Mouse (Mus musculus) kidney, embryonic 16.5 days (tissue): ENCODE results near the gene Aox2. TPM values are rescaled to one million over a fixed set of nuclear protein-coding genes. Genes with fewer than 3 reads are reported as not detected.
A peak's percentile ranks its signal among the peaks of the same experiment; 100 is the strongest.

Source experiments
- ATAC-seq: fragments of 200-750 bp; cut with Nextera tagmentation; 2 replicates; pipeline ENCODE4 v1.8.0; 2017; ENCODE audit warnings: moderate TSS enrichment; ENCODE audit not compliant: low FRiP score, low TSS enrichment
- H3K27ac ChIP-seq: fragments of 300-500 bp; sonication (generic); 2 replicates; pipeline ENCODE4 v1.5.1; 2014; ENCODE audit warnings: low read length
- H3K27me3 ChIP-seq: fragments of 300-500 bp; sonication (generic); 2 replicates; pipeline ENCODE4 v1.6.1; 2014; ENCODE audit warnings: low read length, control low read depth, mixed read lengths; ENCODE audit not compliant: insufficient read depth
- H3K36me3 ChIP-seq: fragments of 300-500 bp; sonication (generic); 2 replicates; pipeline ENCODE4 v1.6.1; 2014; ENCODE audit warnings: low read length, control low read depth, mixed read lengths; ENCODE audit not compliant: insufficient read depth
- H3K4me1 ChIP-seq: fragments of 300-500 bp; sonication (generic); 2 replicates; pipeline ENCODE4 v1.6.1; 2014; ENCODE audit warnings: low read length, control low read depth, mixed read lengths; ENCODE audit not compliant: insufficient read depth
- H3K4me2 ChIP-seq: fragments of 300-500 bp; sonication (generic); replicated peaks from 2 replicates; pipeline ENCODE4 v1.6.1; 2014; ENCODE audit warnings: low read depth, low read length
- H3K4me3 ChIP-seq: fragments of 300-500 bp; sonication (generic); 2 replicates; pipeline ENCODE4 v1.5.1; 2014; ENCODE audit warnings: mild to moderate bottlenecking, low read length
- H3K9ac ChIP-seq: fragments of 300-500 bp; sonication (generic); replicated peaks from 2 replicates; pipeline ENCODE4 v1.6.1; 2014; ENCODE audit warnings: low read length
- H3K9me3 ChIP-seq: fragments of 300-500 bp; sonication (generic); 2 replicates; pipeline ENCODE4 v1.6.1; 2016; ENCODE audit warnings: low read length, control low read depth
- WGBS: fragments of 180-500 bp; shearing (Covaris S2); extraction: QIAGEN DNeasy Blood & Tissue Kit; methylation state at CpG from one replicate; pipeline ENCODE4 v1.1.7; 2014; 5-methylcytosine and 5-hydroxymethylcytosine counted together
- polyA plus RNA-seq: library from polyadenylated mRNA; unstranded; fragments of >200 nt; fragmentation: Nextera tagmentation; extraction: Ambion mirVana; gene quantifications from 2 replicates; pipeline ENCODE4 v1.2.1, GENCODE M21; 2015

Aox2 gene
- polyA plus RNA-seq, 1 experiment from 2014 or later = 0.09 TPM

DNA sequence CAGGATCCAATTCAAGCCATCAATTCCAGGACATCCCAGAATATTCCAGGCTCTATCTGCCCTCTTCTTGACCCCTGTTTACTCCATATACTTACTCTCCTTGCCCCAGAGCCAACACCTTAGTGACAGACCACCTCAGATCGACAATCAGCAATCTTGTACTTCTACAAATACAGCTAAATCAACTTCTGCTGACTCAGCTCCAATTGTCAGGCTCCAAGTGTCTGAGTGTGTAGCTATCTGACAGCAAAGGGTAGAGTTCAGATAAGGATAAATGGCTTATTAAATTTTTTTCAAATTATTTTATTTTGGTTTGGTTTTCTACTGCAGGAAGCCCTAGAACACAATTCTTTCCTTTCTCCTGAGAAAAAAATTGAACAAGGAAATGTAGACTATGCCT is 29.6 kb upstream of the Aox2 start:
- Histone ChIP-seq H3K4me3 (no peak overlapping the region), H3K27me3 (no peaks in the 10 kb centered on the region), H3K4me1 (no peaks in the 10 kb centered on the region), H3K9ac (no peak overlapping the region), H3K27ac (no peak overlapping the region), H3K36me3 (no peaks in the 10 kb centered on the region), H3K4me2 (no peak overlapping the region), H3K9me3 (no peaks in the 10 kb centered on the region)
- no peak for ATAC-seq
- 55% methylated on average over 1 of the region's 1 CpGs for WGBS

DNA sequence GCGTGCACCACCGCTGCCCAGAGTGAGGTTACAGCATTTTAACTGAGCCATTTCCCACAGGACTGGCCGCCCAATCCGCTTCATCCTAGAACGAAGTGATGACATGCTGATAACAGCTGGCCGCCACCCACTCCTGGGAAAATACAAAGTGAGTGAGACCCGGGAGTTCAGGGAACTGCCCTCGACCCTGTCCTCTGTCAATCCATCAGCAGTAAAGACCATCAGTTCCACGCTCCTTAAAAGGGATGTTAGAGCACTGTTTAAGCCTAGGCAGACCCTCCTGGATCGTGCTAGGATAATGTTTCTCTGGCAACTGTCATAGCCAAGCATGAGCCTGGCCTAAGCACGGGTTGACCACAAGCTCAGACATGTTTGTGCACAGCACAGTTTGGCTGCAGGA is 24.7 kb upstream of the Aox2 start:
- Histone ChIP-seq H3K27me3 (no peaks in the 10 kb centered on the region), H3K27ac (no peak overlapping the region), H3K4me2 (no peak overlapping the region), H3K9me3 (no peaks in the 10 kb centered on the region), H3K9ac (no peak overlapping the region), H3K4me3 (no peak overlapping the region), H3K36me3 (no peaks in the 10 kb centered on the region), H3K4me1 (no peaks in the 10 kb centered on the region)
- ATAC-seq = no peak
- WGBS = 47% methylated on average over 11 of the region's 11 CpGs

DNA sequence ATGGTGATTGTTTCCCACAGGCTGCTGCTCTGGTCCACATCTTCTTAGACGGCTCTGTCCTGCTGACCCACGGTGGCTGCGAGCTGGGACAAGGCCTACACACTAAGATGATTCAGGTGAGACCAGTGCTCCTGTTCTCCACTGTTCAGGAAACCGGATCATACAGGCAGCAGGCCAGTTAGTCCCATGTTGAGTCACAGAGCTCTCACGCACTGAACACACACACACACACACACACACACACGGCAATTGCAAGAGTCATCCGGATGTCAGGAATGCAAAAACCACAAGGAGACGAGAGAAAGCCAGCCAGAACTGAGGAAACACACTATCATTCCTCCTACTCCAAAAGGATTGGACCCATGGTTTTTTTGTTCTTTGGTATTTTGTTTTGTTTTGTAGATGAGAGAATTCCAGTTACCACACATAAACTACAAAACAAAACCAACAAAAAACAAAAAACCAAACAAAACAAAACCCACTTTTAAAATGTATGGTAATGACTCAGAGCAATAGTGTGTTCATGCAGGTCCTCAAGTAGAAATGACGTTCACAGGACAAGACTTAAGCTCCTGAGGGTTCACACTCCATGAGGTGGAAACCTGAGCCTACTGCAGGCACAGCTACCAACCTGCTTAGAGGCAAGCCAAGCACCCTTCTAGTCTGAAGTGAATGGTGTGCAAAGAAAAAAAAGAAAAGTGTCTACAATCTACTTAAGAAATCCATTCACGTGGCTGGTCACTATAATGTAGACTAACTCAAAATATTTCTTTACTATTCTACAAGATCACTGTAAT is 20.7 kb upstream of the Aox2 start:
- Histone ChIP-seq H3K9me3 (no peaks in the 10 kb centered on the region), H3K4me2 (no peak overlapping the region), H3K9ac (no peak overlapping the region), H3K27me3 (no peaks in the 10 kb centered on the region), H3K4me1 (no peaks in the 10 kb centered on the region), H3K36me3 (no peaks in the 10 kb centered on the region), H3K4me3 (no peak overlapping the region), H3K27ac (no peak overlapping the region)
- ATAC-seq = no peak
- 68% methylated on average over 10 of the region's 10 CpGs for WGBS

DNA sequence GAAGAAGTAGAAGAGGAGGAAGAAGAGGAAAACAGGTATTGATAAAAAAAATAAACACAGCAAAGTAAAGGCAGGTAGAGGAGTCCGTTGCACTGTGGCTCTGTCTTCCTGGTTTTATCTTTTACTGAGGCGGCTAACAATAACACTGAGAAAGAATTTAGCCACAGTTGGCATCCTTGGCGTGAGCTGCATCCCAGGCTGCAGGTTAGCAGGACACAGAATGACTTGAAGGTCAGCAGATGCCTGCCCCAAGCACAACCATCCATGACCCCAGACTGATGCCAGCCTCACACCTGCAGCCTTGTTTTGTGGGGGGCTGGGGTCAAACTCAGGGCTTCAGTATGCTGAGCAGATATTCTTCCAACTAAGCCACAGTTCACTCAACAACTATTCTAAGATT is 17.8 kb upstream of the Aox2 start:
- Histone ChIP-seq H3K9ac (no peak overlapping the region), H3K9me3 (no peaks in the 10 kb centered on the region), H3K4me2 (no peak overlapping the region), H3K27me3 (no peaks in the 10 kb centered on the region), H3K4me1 (no peaks in the 10 kb centered on the region), H3K4me3 (no peak overlapping the region), H3K36me3 (no peaks in the 10 kb centered on the region), H3K27ac (no peak overlapping the region)
- 55% methylated on average over 3 of the region's 3 CpGs for WGBS
- no peak for ATAC-seq

DNA sequence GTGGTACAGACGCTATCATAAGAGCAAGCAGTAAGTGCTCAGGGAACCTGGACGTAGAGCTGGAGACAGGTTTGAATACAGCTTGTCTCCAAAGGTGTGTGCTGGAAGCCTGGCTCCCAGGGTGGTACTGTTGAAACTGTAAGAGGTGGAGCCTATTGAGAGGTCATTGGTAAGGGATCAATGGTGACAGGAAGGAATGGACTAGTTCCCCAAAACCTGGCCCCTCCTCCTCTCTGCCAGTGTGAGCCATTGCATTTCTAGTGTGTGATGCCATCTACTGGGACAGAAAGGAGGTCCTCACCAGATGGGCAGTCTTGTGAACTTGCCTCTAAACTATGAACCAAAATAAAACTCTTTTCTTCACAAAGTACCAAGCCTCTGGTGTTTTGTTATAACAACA is 9.9 kb upstream of the Aox2 start:
- H3K4me2 ChIP-seq = no peak overlapping the region
- no peak for ATAC-seq
- no peak overlapping the region for H3K27ac ChIP-seq
- no peaks in the 10 kb centered on the region for H3K36me3 ChIP-seq
- no peak overlapping the region for H3K9ac ChIP-seq
- no peak overlapping the region for H3K4me3 ChIP-seq
- no peaks in the 10 kb centered on the region for H3K9me3 ChIP-seq
- 76% methylated on average over 2 of the region's 2 CpGs for WGBS
- H3K4me1 ChIP-seq = no peaks in the 10 kb centered on the region
- H3K27me3 ChIP-seq = no peaks in the 10 kb centered on the region

DNA sequence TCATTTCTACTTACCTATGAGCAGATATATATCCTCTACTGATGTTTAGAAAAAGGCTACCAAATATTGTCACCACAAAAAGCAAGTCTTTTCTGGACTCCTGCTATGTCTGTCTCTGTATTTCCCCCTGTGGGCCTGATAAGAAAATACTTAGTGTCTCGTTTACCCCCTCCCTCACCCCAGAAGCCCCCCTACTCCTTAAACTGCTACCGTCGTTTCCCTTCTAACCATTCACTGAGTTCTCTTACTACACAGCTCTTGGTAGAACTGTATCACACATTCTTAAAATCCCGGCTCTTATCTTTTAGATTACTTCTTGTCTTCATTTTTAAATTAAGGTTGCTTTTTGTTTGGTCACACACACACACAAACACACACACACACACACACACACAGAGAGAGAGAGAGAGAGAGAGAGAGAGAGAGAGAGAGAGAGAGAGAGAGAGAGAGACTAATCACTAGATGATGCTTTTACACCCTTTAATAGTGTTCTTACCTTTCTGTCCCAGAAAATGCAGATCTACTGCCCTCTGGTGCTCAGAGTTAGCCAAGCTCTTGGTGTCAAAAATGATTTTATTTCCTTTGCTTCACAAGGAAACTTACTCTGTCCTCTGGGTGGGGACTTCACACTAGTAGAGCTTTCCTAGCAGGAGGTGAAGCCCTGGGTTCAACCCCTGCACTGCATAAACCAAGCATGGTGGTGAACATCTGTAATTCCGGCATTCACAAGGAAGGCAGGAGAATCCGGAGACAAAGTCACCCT is 7.1 kb upstream of the Aox2 start:
- no peaks in the 10 kb centered on the region for H3K9me3 ChIP-seq
- no peaks in the 10 kb centered on the region for H3K36me3 ChIP-seq
- H3K4me2 ChIP-seq = no peak overlapping the region
- no peak overlapping the region for H3K9ac ChIP-seq
- 52% methylated on average over 6 of the region's 6 CpGs for whole genome bisulfite sequencing
- no peaks in the 10 kb centered on the region for H3K27me3 ChIP-seq
- ATAC-seq = 0 out of 2 replicates have a peak, but pooled peaks have one; percentile 12
- H3K27ac ChIP-seq = no peak overlapping the region
- no peak overlapping the region for H3K4me3 ChIP-seq
- H3K4me1 ChIP-seq = 0 out of 2 replicates have a peak, but pooled peaks cover 3% of the 10 kb centered on the region

DNA sequence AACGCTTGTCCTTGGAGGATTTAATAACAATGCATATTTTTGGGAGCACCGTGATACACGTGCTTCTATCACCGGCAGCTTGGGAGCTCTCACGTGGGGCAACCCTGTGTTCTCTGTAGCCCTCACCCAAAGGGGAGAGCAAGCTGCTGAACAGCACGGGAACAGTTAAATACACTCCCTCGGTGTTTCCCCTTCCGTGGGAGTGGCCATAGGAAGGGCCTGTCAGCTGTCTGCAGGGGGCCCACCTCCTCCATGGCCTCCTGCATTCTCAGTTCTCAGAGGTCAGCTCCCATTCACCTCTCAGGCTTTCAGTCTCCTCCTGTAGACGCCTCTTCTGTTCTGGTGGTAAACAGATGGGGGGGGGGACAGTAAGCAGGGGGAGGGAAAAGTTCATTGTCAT is 2.2 kb upstream of the Aox2 start:
- peak; percentile 52 for ATAC-seq

DNA sequence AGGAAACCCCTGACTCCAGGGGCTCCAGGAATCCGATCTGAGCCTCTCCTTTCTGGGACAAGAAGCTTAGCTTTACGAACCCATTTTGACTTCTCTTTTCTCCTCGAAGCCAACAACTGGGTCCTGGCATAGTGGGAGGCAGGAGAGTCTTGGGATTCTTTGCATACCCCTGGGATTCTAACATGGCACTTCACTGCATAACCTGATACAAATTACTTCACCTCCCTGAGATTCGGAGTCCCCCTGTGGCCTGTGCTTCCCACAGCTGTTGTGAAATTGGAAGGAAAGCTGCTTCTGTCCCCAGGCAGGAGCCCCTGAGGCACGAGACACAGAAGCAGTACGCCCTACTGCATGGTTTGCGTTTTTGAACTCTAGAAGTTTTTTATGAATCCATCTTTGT is 387 bp downstream of the Aox2 start:
- no peak overlapping the region for H3K27ac ChIP-seq
- H3K36me3 ChIP-seq = no peaks in the 10 kb centered on the region
- no peak for ATAC-seq
- H3K27me3 ChIP-seq = no peaks in the 10 kb centered on the region
- H3K4me3 ChIP-seq = no peak overlapping the region
- H3K4me2 ChIP-seq = no peak overlapping the region
- H3K4me1 ChIP-seq = 0 out of 2 replicates have a peak, but pooled peaks cover 4% of the 10 kb centered on the region
- 54% methylated on average over 7 of the region's 7 CpGs for WGBS
- no peaks in the 10 kb centered on the region for H3K9me3 ChIP-seq
- no peak overlapping the region for H3K9ac ChIP-seq

More for the DNA sequence above, 2.2 kb upstream of the Aox2 start:
- no peaks in the 10 kb centered on the region for H3K9me3 ChIP-seq
- H3K4me1 ChIP-seq = 0 out of 2 replicates have a peak, but pooled peaks cover 4% of the 10 kb centered on the region
- WGBS = 32% methylated on average over 9 of the region's 9 CpGs
- no peak overlapping the region for H3K9ac ChIP-seq
- no peak overlapping the region for H3K4me3 ChIP-seq
- H3K36me3 ChIP-seq = no peaks in the 10 kb centered on the region
- H3K4me2 ChIP-seq = no peak overlapping the region
- H3K27me3 ChIP-seq = no peaks in the 10 kb centered on the region
- H3K27ac ChIP-seq = no peak overlapping the region

DNA sequence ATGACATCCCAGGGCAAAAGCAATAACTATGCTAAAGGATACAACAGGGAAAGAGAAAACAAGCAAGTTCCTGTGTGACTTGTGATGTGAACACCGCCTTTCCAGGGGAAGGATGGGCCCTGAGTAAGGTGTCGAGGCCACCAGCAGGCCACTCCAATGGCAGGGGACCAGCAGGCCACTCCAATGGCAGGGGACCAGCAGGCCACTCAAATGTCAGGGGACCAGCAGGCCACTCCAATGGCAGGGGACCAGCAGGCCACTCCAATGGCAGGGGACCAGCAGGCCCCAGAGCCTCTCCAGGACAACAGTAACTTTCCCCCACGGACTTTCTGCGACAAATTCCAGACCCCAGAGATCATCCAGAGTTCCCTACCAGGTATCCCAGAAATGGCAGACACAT is 2.3 kb downstream of the Aox2 start:
- no peak overlapping the region for H3K4me2 ChIP-seq
- H3K4me1 ChIP-seq = 0 out of 2 replicates have a peak, but pooled peaks cover 4% of the 10 kb centered on the region
- ATAC-seq = no peak
- H3K9me3 ChIP-seq = no peaks in the 10 kb centered on the region
- H3K36me3 ChIP-seq = no peaks in the 10 kb centered on the region
- no peak overlapping the region for H3K9ac ChIP-seq
- no peak overlapping the region for H3K4me3 ChIP-seq
- H3K27ac ChIP-seq = no peak overlapping the region
- H3K27me3 ChIP-seq = no peaks in the 10 kb centered on the region
- WGBS = 73% methylated on average over 4 of the region's 4 CpGs
